Mouse (Mus musculus): ENCODE data around the gene Frmd4a.

GRCm38 (mm10) chr2:4380926-4381325, 363.4 kb downstream of the Frmd4a start:
- TF ChIP-seq POLR2A (IDR thresholded peaks at IDR 0.05; ENCODE audit: low read depth, low read length): no peak
- TF ChIP-seq CTCF (IDR thresholded peaks at IDR 0.05; ENCODE audit: extremely low read depth, insufficient read length, insufficient replicate concordance, low read depth, low read length): no peak
